Mouse (Mus musculus) 416B (cell line): ENCODE data around the gene Actr8.
A peak's percentile ranks its signal among the peaks of the same experiment; 100 is the strongest.

Source experiments
- DNase-seq: peaks from one replicate; pipeline ENCODE4 v3.0.0; 2011; ENCODE audit warnings: low read depth

Gene Actr8

DNA sequence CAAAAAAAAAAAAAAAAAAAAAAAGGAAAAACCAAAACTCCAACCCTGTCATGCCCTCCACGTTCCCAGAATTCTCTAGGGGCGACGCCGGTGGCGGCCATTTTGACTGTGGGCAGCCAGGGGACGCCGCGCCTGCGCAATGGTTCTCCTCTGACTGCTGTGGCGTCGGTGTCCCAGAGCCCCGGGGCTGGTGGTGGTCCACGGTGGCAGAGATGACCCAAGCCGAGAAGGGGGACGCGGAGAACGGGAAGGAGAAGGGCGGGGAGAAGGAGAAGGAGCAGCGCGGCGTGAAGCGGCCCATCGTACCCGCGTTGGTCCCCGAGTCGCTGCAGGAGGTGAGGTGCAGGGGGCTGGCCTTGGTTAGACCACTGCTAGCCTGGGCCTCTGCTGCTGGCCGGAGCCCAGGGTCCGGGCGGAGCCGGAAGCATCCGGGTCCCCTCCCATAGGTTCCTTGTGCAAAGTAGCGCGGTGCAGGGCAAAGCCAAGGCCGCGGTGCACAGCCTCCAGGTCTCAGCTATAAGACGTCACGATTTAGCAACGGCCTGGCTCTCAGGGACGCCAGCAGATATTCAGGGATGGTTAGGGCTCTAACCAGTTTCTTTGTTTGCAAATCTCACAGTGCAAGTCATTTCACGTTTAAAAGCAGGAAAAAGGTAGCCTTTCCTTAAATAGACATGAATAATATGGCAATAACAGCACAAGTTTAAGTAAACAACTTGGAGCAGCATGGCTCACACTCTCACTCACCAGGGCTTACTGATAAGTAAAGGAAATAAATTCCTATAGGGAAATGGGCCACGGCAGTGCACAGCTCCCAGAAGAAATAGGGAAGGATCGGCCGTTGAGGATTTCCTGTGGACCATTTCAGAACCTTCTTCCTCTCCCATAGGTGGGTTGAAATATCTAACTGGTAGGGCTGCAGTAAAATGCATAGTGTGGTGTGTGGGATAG lies at the start of gene Actr8:
Gene Actr8 (plus strand): TSS at position 84 of the 951 bp plus-strand sequence.
- peak; percentile 95 for DNase-seq

DNA sequence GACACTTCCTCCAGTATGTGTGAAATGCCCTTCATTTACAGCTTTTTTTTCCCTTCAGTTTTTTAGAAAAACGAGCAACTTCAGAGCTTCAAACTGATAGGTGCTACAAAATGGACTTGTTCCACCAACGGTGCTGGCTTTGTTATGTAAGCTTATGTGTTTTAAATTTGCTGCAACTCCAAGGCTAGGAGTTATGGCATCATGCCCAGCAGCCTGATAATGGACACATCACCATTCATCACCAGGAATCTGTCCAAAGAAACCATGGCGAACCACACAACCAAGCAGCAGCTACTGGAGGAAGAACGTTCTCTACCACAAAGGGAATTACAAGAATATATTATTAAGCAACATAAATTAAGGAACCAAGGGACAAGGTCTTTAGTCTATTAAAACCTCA lies 49.2 kb upstream of the Actr8 start:
- DNase-seq: no peak

- DNase-seq: no peak
Measured at GRCm38 (mm10) chr14:29935516-29935915, 42.6 kb upstream of the Actr8 start.

DNA sequence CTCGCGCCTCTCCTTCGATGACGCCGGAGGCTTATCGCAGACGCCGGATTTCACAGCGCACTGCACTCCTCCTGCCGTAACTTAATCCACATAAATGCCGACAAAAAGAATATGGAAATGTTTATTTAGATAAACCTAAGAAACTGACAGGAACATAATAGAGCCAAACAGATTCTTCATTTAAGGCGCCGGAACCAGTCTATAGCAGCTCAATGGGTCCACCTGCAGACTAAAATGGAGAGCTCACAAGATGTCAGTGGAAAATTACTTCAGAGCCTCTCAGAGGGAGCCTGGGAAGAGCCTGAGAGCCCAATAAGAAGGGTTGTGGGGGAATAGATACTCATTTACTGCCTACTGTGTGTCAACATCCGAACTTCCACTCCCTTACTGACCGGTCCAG lies 40.7 kb upstream of the Actr8 start:
- no peak for DNase-seq

DNA sequence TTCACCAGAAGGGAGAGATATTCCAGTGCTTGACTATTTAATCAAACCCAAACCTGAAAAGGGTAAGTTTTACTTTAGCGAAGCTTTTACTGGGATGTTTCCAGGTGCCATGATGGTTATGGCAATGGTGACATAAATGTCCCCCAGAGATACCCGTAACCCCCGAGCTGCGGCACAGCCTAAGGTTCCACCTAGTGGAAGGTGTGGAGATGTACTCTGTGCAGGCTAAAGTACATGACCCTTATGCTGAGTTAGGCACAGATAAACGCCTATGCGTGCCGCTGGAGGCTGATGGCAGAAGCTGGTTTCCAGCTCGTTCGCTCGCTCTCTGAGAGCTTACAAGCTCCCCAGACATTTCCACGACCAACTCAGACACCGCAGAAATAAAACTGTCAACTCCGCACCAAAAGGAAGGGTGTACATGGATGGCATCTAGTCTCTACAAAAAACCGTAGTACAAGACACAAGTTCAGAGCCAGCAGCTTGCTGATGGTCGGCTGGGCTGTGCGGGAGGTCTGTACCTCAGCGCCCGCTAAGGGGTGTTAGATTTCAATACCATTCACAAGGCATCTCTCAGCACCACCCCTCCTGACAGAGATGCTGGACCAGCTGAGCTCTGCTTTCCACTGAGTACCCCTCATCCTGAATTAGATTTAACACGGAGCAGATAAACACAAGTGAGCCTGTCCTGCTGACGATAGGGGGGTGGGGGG lies 38.4 kb upstream of the Actr8 start:
- no peak for DNase-seq

DNA sequence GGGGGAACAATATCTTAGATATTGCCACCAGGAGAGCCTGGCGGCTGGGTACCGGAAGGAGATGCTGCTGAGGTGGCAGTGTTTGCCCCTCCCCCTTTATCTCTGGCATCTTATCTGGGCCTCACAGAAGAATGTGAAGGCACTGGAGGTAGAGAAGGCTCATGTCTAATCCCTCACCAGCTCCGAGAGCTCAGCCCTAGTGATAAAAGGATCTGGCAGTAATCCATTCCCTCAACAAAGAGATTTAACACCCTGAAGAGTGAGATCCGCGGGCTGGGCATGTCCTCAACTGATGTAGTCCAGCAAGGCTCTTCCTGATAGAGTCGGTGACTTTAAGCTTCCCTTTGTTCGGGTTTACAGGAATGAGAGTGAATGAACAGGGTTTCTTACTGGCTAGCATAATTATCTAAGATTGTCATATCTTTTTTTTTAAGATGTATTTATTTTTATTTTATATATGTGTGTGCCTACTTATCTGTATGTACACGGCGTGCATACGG lies 37.8 kb upstream of the Actr8 start:
- DNase-seq: no peak

- DNase-seq: peak; percentile 65
Measured at GRCm38 (mm10) chr14:29940877-29941276, 37.3 kb upstream of the Actr8 start.

- DNase-seq: peak; percentile 43
Measured at GRCm38 (mm10) chr14:29946761-29947309, 31.3 kb upstream of the Actr8 start.

- peak; percentile 79 for DNase-seq
Measured at GRCm38 (mm10) chr14:29950805-29951204, 27.3 kb upstream of the Actr8 start.

DNA sequence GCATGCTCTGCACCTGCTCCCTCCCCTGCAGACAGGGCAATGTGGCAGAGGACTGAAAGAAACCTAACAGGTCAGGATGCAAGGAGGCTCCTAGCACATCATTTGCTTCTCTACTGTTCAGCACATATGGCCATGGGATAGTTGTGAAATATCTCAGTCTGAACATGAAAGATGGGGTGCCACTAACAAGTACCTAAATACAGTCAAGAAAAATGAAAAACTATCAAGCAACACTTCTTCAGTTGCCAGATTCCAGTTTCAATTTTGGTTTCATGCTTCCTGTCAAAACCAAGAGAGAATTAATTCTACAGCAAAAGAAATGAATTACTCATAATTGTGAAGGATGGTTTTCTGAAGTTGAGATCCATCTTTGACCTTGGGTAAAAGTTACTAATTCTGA lies 20.7 kb upstream of the Actr8 start:
- DNase-seq: no peak

GRCm38 (mm10) chr14:29967611-29968010 lies 10.5 kb upstream of the Actr8 start:
- DNase-seq: no peak

DNA sequence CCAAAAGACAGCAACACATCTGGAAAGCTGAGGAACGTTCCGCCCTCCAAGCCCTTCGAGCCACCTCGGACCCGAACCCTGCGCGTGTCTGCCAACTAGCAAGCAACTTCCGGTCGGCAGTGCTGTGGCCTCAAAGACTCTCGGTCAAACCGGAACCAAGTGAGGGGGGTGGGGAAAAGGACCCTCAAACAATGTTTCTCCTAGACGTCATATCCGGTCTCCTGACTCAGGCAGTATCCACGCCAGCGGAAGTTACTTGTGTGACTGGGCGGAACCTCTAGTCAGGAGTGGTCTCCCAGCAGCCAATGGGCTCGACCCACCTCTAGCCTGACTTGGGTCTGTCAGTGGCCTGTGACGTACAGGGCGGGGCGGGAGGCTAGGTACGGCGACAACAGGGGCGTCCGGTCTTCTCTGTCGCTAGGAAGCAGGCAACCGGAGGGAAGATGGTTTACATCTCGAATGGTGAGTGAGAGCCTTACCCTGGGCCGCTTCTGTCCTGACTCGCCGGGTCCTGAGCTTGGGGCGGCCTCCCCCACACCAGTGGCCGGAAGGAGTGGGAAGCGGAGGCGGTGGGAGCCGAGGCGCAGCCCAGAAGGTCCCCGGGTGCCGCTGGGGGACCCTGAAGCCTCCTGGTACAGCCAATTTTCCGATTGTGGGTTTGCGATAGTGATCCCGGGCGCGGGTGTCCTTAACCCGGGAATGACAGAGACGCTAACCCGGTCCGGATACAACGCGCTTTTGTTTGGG lies 9.9 kb upstream of the Actr8 start, which contains the start of gene Selenok:
Gene Selenok (plus strand): TSS at position 234 of the 747 bp plus-strand sequence.
- peak; percentile 99 for DNase-seq

GRCm38 (mm10) chr14:29971446-29971845 lies 6.7 kb upstream of the Actr8 start:
- no peak for DNase-seq

DNA sequence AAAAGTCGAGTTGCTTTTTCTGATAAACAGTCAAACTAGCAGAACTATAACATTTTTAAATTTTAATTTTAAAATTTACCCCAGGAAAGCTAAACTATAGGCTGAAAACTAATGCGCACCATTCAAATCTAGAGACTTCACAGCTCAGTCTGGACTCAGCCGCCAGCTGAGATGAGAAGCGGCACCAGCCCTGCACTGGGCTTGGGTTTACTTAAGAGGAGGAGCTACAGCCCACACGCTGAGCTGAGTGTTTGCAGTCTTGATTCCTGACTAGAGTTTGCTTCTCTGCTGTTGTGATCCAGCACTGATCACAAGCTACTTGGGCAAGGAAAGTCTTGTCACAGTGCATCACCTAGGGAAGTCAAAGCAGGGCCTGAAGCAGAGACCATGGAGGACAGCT lies 6.1 kb upstream of the Actr8 start:
- DNase-seq: no peak

- DNase-seq: no peak
Measured at GRCm38 (mm10) chr14:29976927-29977326, 1.2 kb upstream of the Actr8 start.

DNA sequence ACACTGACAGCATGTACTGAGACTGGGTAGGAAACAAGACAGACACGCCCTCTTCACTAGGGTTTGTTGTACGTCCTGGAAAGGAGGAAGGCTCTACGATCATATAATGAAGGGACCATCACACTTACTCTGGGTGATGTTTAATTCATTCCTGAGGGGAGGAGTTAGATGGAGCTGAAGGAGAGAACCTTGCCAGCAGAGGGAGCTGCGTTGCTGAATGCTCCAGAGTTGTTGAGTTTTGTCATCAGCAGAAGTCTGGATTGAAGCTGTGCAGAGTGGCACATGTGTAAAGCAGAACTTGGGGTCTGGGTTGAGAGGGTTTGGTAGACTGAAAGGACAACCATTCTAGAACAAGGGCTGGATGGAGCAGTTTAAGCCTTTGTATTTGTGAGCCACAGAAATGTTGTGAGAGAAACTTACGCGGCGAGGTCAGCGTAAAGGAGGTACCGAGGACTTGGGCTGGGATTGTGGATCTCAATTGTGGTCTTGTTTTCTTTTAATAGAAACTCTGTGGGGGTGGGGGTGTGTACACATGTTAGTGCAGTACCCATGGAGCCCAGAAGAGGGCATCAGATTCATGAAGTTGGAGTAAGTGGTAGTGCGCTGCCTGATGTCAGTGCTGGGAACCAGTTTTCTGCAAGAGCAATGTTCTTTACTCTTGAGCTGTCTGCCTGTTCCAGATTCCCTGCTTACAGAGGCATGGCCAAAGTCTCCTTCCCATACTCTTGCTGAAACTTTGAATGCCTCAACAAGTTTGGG lies 2.5 kb downstream of the Actr8 start:
- peak; percentile 68 for DNase-seq

DNA sequence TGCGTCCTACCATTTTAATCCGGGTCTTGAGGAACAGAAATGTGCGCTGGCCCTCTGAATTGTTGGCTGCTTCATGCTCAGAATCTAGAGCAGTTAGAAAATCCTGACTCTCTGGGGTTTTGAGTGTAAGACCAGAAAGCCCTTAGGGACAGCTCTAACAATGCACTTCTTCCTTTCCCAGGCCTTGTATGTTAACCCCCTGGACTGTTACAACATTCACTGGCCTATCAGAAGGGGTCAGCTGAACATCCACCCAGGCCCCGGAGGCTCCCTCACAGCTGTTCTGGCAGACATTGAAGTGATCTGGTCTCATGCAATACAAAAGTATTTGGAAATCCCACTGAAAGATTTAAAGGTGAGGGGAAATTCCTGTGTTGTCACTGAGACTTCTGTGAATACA lies 8.0 kb downstream of the Actr8 start:
- DNase-seq: no peak

DNA sequence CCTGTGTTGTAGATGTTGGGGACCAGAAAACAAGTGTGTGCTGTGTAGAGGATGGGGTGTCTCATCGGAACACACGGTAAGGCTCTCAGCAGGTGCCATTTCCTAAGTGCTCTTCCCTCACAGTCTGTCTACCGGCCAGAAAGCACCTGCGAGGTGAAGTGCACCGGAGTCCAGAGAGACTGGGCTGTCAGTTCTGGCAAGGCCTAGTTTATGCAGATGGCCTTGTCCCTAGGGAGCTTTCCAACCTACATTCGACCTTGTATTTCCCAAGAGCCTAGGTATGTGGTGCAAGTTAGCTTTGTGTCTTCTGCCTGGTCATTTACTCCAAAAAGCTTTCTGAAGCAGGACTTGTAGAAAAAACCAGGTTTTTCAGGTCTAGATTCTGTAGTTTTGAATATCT lies 9.1 kb downstream of the Actr8 start:
- no peak for DNase-seq

DNA sequence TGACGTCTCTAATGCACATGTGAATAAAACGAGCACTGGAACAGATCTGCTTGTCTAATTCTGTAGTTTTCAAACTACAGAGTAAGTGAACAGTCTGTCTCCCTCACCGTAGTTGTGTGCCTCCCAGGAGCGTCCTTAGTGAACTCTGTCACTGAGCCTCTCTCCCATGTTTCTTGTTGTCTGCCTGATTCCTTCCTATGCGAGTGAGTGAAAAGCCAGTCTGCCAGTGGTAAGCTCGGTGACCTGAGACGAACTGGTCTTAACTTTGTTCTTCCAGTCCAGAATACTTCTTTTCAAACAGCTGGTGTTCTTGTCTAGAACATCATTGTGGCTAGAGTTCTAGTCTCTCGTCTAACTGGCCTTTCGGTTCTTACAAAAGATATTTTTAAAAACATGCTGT lies 9.6 kb downstream of the Actr8 start:
- no peak for DNase-seq

DNA sequence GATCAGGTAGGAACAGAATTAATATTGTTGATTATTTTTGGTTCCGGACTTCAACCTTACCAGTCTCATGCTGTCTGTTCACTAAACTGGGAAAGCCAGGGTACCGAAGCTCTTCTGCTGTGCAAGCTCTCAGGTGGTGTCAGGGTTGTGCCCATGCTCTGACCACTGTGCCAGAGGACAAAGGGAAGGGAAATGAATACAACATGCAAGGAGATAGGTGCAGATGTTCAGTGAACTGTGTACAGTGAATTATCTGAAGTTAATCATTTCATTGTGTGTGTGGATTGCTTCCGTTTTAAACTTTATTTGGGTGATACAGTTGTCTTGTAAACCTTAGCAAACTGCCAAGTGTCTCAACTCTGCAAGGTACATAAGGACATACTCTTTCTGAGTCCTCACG lies 10.2 kb downstream of the Actr8 start:
- DNase-seq: no peak

- no peak for DNase-seq
Measured at GRCm38 (mm10) chr14:29994976-29995375, 16.8 kb downstream of the Actr8 start.
